Mouse (Mus musculus): ENCODE measurements around the gene Plscr5. TPM values are rescaled to one million over a fixed set of nuclear protein-coding genes. Genes with fewer than 3 reads are reported as not detected.

Gene Plscr5
- polyA plus RNA-seq, 1 experiment from 2014 or later: not detected

- no peaks in the 10 kb centered on the region for H3K36me3 ChIP-seq
- H3K27me3 ChIP-seq: no peaks in the 10 kb centered on the region
- H3K4me2 ChIP-seq (replicated peaks): no peak overlapping the region
- no peaks in the 10 kb centered on the region for H3K9me3 ChIP-seq (replicated peaks)
- no peak for ATAC-seq (ENCODE audit: low FRiP score)
- no peak overlapping the region for H3K27ac ChIP-seq
- WGBS: 89% methylated on average over 11 of the region's 11 CpGs
- H3K9ac ChIP-seq: no peak overlapping the region
- no peak overlapping the region for H3K4me3 ChIP-seq
- no peaks in the 10 kb centered on the region for H3K4me1 ChIP-seq
Measured at GRCm38 (mm10) chr9:92234901-92235458, 42.2 kb downstream of the Plscr5 start.

GRCm38 (mm10) chr9:92248773-92249446, 56.2 kb downstream of the Plscr5 start:
- Histone ChIP-seq H3K27me3 (no peaks in the 10 kb centered on the region), H3K4me3 (no peak overlapping the region), H3K4me1 (0 out of 2 replicates have a peak, but pooled peaks cover 7% of the 10 kb centered on the region), H3K36me3 (no peaks in the 10 kb centered on the region), H3K4me2 (replicated peaks) (no peak overlapping the region), H3K9me3 (replicated peaks) (no peaks in the 10 kb centered on the region), H3K27ac (no peak overlapping the region), H3K9ac (no peak overlapping the region)
- no peak for ATAC-seq (ENCODE audit: low FRiP score)
- 85% methylated on average over 7 of the region's 7 CpGs for WGBS

- H3K4me1 ChIP-seq: 0 out of 2 replicates have a peak, but pooled peaks cover 7% of the 10 kb centered on the region
- H3K9me3 ChIP-seq (replicated peaks): no peaks in the 10 kb centered on the region
- peak within 1 kb of the TSS; percentile 63 for H3K4me3 ChIP-seq
- H3K36me3 ChIP-seq: no peaks in the 10 kb centered on the region
- peak within 1 kb of the TSS; percentile 77 for H3K4me2 ChIP-seq (replicated peaks)
- ATAC-seq (ENCODE audit: low FRiP score): no peak
- peak within 1 kb of the TSS; percentile 81 for H3K27ac ChIP-seq
- WGBS: 44% methylated on average over 7 of the region's 7 CpGs
- no peaks in the 10 kb centered on the region for H3K27me3 ChIP-seq
- peak within 1 kb of the TSS; percentile 69 for H3K9ac ChIP-seq
Measured at GRCm38 (mm10) chr9:92249447-92249852, 56.7 kb downstream of the Plscr5 start, which contains the start of gene Plscr1. TSS of gene Plscr1 (plus strand) at chr9:92249750.

GRCm38 (mm10) chr9:92249987-92250772, 57.4 kb downstream of the Plscr5 start:
- H3K27me3 ChIP-seq: no peaks in the 10 kb centered on the region
- peak overlapping the region; percentile 77 for H3K4me2 ChIP-seq (replicated peaks)
- 0 out of 2 replicates have a peak, but pooled peaks cover 7% of the 10 kb centered on the region for H3K4me1 ChIP-seq
- peak overlapping the region; percentile 69 for H3K9ac ChIP-seq
- peak; percentile 92 for ATAC-seq (ENCODE audit: low FRiP score)
- H3K9me3 ChIP-seq (replicated peaks): no peaks in the 10 kb centered on the region
- H3K27ac ChIP-seq: peak overlapping the region; percentile 81
- H3K4me3 ChIP-seq: peak overlapping the region; percentile 63
- no peaks in the 10 kb centered on the region for H3K36me3 ChIP-seq
- WGBS: under 1% methylated on average over 40 of the region's 40 CpGs

GRCm38 (mm10) chr9:92252718-92253117, 60.0 kb downstream of the Plscr5 start:
- no peaks in the 10 kb centered on the region for H3K9me3 ChIP-seq (replicated peaks)
- WGBS: 87% methylated on average over 5 of the region's 5 CpGs
- H3K36me3 ChIP-seq: no peaks in the 10 kb centered on the region
- H3K9ac ChIP-seq: no peak overlapping the region
- no peak overlapping the region for H3K4me3 ChIP-seq
- ATAC-seq (ENCODE audit: low FRiP score): no peak
- no peak overlapping the region for H3K27ac ChIP-seq
- H3K27me3 ChIP-seq: no peaks in the 10 kb centered on the region
- no peak overlapping the region for H3K4me2 ChIP-seq (replicated peaks)
- 0 out of 2 replicates have a peak, but pooled peaks cover 7% of the 10 kb centered on the region for H3K4me1 ChIP-seq

GRCm38 (mm10) chr9:92253585-92254321, 61.0 kb downstream of the Plscr5 start:
- H3K9me3 ChIP-seq (replicated peaks): no peaks in the 10 kb centered on the region
- no peak overlapping the region for H3K4me3 ChIP-seq
- no peak overlapping the region for H3K9ac ChIP-seq
- no peak overlapping the region for H3K27ac ChIP-seq
- no peak overlapping the region for H3K4me2 ChIP-seq (replicated peaks)
- no peaks in the 10 kb centered on the region for H3K27me3 ChIP-seq
- 93% methylated on average over 10 of the region's 10 CpGs for WGBS
- ATAC-seq (ENCODE audit: low FRiP score): no peak
- 0 out of 2 replicates have a peak, but pooled peaks cover 7% of the 10 kb centered on the region for H3K4me1 ChIP-seq
- no peaks in the 10 kb centered on the region for H3K36me3 ChIP-seq

Other genes with a start within 250 kb of the Plscr5 start
- 20.8 and 21.8 TPM in 2 replicates for gene Plscr1, start 56.8 kb downstream of the Plscr5 start, polyA plus RNA-seq (2016; fragmentation: Nextera tagmentation; extraction: Ambion mirVana)
- gene Plscr2, start 82.7 kb downstream of the Plscr5 start, polyA plus RNA-seq (2016; fragmentation: Nextera tagmentation; extraction: Ambion mirVana): 1.9 and 2.2 TPM in 2 replicates
- not detected in 2 replicates for gene 1700057G04Rik, start 116.4 kb downstream of the Plscr5 start, polyA plus RNA-seq (2016; fragmentation: Nextera tagmentation; extraction: Ambion mirVana)